Mouse (Mus musculus) liver, embryonic 14.5 days (tissue): ENCODE measurements at regions not wholly inside any gene's neighbourhood (a gene's known extent, or its start where the extent isn't known, plus 50 kb on each side); places are given as distances from the start of the nearest gene placed in this dataset.

Experiments
- CTCF ChIP-seq: IDR thresholded peaks from 2 replicates; pipeline ENCODE4 v1.5.1; 2016; ENCODE audit warnings: antibody characterized with exemption, low read depth, control low read depth
- EP300 ChIP-seq: IDR thresholded peaks from 2 replicates; pipeline ENCODE4 v1.6.1; 2016; ENCODE audit warnings: antibody characterized with exemption, low read depth

DNA sequence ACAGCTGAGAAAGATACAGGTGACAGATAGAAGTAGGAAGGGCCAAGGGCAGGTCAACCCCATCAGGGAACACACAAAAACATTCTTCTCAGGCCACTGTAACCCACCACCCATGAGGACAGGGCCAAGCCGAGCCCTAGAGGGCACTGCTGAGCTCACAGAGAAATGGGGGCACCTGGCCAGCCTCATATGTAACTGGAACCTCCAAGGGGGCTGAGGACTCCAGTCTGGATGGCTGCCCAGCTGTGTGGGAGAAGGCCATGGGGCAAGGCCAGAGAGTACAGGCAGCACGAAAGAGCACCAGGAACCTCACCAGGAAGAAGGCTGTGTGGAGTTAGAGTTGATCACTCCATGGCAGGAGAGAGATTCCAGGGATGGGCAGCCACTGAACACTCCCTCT is 64.6 kb upstream of the Zdhhc25 start:
- TF ChIP-seq CTCF, result no peak
- TF ChIP-seq EP300, result no peak
